Mouse (Mus musculus): ENCODE measurements around the gene Hunk. TPM values are rescaled to one million over a fixed set of nuclear protein-coding genes. Genes with fewer than 3 reads are reported as not detected.

Gene Hunk
- total RNA-seq, 2 experiments from 2014 or later: not detected

DNA sequence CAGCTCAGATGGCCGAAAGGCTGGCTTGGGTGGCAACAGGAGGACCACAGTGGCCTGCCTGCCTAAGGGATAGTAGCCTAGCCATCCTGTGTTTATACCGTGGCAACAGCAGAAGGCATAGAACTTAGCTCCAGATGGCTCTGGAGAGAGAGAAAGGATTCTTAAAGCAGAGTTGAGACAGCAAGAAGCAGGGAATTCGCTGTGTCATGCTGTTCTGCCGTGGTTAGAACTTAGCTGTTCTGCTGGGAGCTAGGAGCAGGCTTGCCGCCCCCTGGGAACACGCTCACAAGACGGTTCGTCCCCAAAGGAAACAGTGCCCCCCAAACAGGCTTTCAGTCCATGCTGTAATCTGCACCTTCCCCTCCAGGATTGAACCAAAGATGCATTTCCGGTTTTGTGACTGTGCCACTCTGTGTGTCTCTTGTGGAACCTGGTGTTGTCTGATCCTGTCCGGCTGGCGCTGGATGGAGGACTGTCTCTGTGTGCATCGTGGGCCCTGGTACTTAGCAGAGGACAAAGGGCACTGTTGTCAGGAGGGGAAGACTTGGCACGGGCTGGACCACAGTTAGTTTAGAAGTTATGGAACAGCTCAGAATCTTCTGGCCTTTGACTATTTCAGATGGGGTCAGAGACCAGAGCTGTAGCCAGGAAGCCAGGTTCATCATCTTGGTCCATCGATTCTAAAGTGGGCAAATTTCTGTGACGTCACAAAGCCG is 112.1 kb downstream of the Hunk start:
- ATAC-seq (replicated peaks; ENCODE audit: poor library complexity): no peak

DNA sequence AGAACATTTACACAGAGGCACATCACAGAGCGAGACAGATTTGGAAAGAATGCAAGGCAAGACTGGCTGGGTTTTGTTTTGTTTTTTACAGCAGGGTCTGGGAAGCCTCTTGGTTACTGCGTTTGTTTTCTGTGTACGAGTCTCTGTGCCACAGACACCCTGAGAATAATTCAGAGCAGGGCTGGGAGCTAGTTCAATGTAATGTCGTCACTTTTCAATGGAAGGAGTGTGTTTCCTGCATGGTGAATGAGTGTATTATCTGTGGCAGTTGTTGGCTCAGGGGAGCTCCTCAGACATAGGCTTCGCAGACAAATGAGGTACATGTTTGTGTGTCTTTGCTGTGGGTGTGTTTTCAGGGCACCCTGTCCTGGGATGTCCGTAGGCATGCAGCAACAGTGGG is 115.0 kb downstream of the Hunk start:
- no peak for ATAC-seq (replicated peaks; ENCODE audit: poor library complexity)

DNA sequence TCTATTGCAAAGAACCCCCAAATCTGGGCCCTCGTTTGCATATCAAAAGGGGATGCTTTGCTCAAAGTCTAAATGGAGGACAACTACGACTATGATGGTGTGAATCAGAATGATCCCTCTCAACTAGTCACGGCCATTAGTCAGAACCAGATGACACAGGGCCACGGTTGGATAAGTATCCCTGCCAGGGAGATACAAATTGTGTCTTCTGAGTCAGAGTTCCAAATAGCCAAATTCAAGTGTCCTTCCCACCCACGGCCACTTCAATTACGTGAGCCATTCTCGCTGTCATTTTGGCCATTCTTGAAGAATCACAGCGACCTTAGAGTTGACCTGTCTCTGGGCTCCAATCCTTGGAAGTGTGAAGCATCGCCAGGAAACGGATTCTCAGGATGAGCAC is 119.4 kb downstream of the Hunk start:
- ATAC-seq (replicated peaks; ENCODE audit: poor library complexity): no peak

DNA sequence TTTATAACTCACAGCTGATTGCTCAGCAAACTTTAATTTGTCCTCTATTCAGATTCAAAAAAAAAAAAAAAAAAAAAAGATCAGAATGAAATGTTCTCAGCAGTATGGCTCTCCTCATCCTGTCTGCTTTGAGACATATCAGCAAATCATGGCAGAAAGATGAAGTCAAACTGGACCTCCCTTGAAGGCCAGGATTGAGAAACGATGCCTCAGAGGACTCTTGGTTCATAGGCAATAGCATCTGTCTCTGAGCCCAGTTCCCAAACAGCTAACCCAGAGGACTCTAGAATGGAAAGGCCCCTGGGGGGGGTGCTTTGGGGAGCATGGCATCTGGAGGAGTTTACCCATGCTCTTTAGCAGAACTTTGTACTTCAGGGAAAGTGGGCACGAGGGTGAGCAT is 119.9 kb downstream of the Hunk start:
- ATAC-seq (replicated peaks; ENCODE audit: poor library complexity): no peak

DNA sequence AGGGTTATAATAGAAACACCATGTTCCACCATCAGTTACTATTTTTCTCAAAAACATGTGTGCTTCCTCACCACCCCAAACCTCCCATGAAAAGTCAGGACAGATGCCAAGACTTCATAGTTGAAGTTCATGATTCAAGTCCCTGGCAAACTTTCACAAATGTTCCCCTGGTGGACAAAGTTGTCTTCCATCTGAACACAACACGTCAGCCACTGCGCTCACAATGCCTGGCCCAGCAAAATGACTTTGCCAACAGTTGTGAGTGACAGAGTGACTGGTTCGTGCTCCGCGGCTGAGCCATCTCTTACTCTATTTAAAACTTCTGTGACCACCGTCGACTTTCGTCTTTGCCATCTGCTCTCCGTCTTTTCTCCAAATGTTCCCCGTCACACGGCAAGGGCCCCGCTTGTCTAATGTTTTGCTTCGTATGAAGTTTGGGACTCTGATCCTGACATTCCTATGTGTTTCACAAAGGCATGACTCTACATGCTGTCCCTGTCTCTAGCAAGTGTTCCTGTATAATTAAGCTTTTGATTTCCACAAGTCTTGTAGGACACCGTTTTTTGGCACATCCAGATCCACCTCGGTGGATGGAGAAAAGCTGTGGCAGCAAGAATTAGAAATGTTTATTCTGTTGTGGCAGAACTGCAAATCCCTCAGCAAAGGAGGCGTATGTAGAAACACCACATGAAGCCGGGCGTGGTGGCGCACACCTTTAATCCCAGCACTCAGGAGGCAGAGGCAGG is 125.9 kb downstream of the Hunk start:
- no peak for ATAC-seq (replicated peaks; ENCODE audit: poor library complexity)

DNA sequence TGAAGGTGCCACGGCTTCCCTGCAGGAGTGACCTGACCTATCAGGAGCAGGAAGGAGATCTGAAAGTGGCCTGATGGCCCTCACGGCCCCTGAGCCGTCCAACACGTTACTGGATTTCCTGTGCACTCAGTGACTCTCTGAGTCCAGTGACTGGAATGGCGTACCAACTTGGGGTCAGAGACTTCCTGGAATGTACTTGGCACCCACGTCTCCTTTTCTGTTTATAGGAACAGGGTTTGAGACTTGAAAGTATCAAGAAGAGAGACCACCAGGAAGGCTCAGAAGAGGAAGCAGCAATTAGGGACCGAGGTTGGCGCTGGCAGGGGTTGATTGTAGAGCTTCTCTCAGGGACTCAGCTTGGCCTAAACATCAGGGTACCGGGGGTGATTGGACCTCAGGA is 131.2 kb downstream of the Hunk start:
- ATAC-seq (replicated peaks; ENCODE audit: poor library complexity): no peak

DNA sequence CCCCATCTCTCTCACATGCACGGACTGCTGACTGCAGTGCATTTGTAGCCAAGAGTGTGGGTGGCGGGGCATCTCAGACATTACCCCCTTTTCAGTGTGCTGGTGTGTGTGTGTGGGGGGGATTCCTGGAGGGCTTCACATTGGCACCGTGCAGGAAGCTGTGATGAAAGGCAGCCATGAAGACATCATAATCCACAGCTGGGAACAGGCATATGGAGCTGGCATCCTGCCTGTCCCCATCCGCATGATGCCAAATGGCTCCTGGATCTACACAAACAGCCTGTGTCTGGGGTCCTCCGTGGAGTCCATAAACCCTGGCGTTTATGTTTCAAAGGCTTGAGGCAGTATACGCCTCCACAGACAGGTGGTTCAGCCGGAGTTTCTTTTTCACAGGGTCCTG is 132.4 kb downstream of the Hunk start:
- ATAC-seq (replicated peaks; ENCODE audit: poor library complexity): no peak

DNA sequence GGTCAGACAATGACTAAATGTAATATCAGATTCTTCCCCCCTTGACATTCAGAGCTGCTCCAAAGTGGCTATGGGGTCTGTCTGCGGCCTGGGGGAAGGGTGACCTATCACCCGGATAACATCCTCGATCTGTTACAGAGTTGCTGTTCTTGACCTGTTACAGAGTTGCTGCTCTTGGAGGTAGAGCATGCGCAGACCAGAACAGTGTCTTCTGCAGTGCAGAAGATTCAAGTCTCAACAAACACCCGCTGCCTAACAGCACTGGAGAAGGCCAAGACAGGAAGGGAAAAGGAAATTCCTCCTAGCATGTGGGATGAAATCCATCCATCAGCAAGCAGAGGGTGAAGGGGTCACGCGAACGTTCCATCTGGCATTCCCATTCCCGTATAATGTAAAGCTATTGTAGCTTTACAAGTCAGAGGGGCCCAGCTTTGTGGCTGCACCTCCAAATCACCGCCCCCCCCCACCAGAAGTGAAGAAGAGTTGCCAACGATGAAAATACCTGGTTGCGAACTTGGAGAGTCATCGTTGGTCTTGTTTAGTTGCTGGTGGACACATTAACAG is 133.0 kb downstream of the Hunk start:
- no peak for ATAC-seq (replicated peaks; ENCODE audit: poor library complexity)

DNA sequence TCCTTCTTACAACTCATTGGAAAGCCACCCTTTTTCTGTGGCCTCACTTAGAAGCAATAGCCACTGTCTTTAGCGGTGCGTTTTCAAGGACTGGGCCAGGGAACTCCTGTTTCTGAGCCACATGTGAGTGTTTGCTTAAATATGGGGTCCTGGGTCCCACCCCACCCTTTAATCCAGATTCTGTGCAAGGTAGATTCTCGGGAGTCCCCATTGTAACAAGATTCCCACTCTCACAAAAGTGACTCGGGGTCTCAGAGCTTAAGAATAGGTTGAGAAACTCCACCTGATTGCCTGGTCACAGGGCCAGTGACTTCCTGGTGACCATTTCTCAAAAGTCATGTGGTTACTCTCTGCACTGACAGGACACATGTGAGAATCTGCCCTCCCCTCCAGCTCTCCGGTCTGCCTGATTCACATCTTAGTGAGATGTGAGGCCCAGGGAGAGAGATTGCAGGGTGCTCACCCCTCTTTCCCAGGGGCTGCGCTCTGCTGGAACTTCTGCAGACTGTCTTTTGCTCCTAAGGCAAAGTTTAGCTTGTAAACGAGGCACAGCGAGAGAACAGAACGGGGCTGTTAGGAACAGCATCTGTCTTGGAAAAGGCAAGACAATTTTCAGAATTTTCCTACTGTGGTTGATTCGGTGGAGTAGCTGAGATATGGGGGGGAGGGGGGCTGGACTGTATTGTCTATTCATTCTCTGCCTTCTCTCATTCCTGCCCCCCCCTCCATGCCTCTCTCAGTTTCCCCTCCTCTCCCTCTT is 135.6 kb downstream of the Hunk start:
- no peak for ATAC-seq (replicated peaks; ENCODE audit: poor library complexity)

DNA sequence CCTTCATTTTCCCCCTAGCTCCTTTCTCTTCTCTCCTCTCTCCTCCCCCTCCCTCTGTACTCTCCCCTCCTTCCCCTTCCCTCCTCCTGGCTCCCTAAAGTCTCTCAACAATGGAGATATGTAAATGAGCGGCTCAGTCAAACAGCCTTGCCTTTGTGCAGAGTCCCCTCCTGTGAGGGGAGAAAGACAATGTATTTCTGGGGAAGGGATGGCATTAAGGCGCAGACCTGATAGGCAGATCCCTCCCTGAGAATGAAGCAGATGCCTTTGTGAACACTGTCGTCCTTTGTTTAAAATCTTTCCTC is 136.1 kb downstream of the Hunk start:
- ATAC-seq (replicated peaks; ENCODE audit: poor library complexity): no peak

DNA sequence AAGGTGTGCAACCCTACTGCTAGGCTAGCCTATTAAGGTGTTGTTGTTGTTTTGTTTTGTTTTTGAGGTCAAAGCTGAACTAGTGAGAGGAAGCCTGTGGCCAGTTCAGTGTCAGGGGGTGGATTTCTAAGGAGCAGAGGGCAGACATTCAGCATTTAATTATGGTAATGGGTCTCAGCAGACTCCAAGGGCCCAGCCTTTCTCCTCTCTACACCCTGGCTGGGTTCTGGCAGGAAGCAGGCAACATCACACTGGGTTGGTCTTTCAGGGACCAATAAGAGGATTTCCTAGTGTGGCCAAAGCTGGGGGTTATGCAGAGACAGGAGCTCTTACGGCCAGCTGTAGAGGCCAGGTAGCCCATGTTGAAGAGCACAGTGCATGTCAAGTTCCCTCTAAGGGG is 136.8 kb downstream of the Hunk start:
- no peak for ATAC-seq (replicated peaks; ENCODE audit: poor library complexity)

DNA sequence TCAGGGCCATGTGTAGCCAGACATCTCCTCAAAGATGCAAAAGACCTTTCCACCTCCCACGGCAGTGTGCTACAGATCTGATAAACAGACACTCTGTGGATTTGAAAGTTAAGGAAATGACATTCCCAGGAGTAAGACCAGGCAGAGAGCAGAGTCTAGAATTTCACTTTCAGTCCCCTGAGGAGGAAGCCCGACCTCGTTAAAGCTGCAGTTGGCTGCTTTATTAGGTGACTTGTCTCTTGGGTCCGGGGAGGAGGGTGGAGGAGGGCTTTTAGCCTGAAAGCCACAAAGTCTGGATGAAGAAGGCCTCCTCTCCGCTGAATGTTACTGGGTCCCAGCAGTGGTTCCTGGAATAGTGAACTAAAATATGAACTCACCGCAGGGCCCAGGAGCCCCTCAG is 137.6 kb downstream of the Hunk start:
- no peak for ATAC-seq (replicated peaks; ENCODE audit: poor library complexity)

DNA sequence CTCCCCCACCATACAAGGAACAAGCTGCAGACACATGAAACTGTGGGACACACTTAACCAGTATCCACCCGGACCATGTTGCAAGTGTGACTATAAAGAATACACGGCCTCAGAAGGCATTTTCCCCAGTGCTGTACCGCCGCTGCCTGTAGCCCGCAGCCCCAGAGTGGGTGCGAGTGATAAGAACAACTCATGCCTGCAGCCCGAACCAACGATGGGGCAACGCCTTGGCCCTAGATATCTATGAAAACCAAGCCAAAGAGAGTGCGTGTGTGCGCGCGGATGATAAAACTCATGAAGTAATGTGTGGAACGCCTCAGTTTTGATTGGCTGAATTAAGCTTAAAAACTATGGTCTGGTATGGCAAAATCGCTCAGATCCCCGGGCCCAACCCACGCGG is 138.1 kb downstream of the Hunk start:
- ATAC-seq (replicated peaks; ENCODE audit: poor library complexity): no peak

DNA sequence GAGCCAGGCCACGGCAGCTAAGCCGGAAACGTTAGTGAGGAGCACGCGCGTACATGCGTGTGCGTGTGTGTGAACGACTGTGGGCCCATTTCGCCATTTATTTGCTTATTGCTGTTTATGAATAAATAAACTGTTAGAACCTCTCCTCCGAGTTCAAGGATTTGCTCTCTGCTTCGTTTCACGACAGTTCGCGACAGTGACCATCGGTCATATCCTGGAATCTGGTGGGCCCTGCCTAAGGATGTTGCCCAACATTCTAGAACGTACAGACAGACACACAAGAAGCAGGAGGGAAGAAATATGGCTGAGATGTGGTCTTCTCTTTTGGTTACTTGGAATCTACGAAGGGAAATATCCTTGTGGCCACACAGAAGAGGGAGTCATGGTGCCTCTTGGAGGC is 138.6 kb downstream of the Hunk start:
- no peak for ATAC-seq (replicated peaks; ENCODE audit: poor library complexity)

DNA sequence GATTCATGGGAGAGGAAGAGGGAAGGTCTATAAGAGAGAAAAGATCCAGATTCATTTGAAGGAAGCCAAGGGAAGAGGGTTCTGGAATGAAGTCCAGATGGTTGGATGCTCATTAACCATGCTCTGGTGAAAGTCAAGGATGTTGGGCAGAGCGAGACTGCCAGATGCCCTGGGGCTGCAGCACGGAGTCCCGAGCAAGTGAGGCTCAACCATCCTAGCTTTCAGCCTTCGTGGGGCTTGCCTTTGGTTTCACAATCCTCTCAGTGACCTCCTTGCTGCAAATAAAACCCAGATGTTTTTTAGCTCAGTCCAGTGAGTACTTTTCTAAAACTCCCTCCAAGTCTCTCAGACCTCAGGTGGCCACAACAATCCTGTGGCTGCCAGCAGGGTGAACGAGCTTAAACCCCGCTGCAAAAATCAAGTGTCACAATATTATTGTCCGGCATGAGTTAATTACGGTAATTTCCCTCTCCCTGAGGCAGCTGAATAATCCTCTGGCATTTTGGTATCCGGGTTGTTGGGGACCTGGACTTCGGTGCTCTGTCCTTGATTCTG is 147.4 kb downstream of the Hunk start:
- ATAC-seq (replicated peaks; ENCODE audit: poor library complexity): no peak

DNA sequence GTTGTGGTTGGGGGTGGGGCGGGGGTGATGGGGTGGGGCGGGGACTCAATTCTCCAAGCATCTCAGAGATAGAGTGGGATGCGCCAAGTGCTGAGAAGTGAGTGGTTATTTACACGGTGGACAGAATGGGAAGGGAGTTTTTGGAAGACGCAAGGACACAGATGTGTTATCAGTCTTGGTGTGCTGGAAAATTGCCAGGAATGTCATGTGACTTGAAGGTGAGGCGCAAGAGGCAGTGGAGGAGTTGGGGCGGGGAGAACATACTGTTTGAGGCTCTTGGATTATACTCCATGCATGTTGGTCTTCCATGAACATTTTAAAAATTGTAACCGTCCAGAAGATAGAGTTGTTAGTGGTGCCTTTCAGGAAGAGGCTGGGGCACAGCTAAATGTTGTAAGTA is 148.8 kb downstream of the Hunk start:
- ATAC-seq (replicated peaks; ENCODE audit: poor library complexity): no peak

DNA sequence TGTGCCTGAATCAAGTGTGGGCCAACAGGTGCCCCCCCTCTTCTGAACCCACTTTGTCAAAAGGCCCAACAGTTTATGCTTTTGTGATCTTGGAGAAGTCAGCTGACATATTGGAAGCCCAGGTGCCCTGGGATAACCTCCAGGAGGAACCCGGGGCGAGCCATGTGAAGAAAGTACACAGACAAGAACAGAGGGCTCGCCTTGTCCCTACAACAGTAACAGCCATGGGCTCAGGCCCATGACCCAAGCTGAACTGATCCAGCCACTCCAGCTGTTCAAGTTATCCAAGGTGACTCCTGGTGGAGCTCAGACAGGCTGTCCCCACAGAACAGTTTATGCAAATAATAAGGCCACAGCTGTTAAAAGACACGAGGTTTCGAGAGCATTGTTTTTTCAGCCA is 153.1 kb downstream of the Hunk start:
- no peak for ATAC-seq (replicated peaks; ENCODE audit: poor library complexity)

DNA sequence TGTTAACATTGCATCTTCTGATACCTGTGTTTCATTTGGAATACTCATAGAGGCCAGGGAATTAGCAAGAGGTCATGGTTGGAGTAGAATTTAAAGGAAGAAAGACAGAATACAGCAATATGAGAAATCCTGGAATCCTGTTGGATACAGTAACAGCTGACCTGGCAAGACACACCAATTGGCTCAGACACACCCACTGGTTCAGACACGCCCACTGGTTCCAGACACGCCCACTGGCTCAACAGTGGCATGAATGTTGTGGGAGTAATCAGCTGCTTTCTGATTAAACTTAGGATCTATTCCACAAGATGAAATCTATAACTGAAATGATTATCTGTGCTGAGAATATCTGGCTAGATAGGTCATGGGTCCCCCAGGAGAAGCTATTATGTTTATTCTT is 155.4 kb downstream of the Hunk start:
- no peak for ATAC-seq (replicated peaks; ENCODE audit: poor library complexity)

DNA sequence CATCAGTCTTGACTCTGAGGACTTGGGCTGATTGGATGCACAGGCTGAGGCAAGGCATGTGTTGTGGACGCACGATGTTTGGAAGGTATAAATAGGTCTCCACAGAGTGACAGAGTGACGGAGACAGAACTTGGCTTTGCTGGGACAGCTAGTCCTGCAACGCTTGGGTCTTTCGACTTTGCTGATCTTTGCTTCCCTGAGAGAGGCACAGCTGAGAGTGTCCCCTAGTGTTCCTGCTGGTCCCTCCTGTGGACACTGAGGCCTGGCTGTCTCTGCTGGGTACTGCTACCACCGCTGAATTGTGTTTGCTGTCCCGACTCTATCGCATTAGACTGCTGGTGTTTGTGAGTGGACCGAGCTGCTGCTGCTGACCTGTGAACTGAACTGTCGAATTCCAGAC is 156.6 kb downstream of the Hunk start:
- ATAC-seq (replicated peaks; ENCODE audit: poor library complexity): no peak

DNA sequence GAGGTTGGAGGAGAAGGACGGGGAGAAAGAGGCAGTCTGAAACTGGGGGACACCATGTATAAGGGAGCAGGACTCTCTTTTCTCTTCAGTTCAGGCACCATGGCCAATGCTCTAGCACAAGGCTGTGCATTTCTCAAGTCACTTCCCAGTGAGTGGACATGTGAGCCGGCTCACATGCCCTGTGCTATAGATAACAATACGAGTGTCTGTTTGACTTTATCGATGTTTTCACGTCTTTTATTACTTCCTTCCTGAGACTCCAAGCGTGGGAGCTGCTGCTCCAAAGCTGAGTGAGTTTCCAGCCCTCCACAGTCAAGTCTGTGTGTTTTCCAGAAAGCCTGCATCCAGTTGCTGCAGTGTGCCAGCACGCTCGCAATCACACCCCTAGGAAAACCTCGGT is 158.4 kb downstream of the Hunk start:
- no peak for ATAC-seq (replicated peaks; ENCODE audit: poor library complexity)

DNA sequence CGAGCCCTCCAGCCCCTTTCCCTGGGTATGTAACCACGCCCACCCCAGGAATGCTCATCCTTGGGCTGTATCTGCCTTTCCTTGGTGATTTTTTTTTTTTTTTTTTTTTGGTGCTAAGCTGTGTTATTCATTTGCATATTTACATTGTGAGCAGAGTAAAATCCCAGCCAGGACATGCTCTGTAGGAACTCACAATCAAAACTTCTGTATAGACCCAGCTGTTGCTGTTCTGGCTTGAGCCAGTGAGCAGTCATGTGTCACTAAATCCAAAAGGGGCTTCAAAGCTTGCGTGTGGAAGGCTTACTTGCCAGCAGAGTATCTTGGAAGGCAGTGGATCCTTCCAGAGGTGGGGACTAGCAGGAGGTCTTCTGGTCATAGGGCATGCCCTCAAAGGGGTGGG is 159.7 kb downstream of the Hunk start:
- no peak for ATAC-seq (replicated peaks; ENCODE audit: poor library complexity)

DNA sequence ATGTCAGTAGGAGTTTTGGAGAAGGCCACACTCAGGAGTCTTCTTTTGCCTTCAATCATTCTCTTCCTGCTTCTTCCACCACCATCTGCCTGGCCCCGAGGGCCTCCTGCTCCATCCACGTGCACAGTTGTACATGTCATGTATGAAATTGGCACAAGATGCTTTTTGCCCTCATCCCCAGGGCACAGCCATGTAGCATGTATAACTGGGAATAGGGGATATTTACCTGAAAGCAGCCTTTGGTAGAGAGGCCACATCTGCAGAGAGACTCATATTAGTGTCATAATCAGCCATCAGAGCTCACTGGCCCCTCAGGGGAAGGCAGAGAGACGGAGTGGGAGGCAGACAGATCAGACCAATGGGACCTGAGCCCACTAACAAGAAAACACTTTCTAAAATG is 160.8 kb downstream of the Hunk start:
- ATAC-seq (replicated peaks; ENCODE audit: poor library complexity): no peak
